Mouse (Mus musculus): ENCODE data around the gene Lysmd2. TPM values are rescaled to one million over a fixed set of nuclear protein-coding genes. Genes with fewer than 3 reads are reported as not detected.

Gene Lysmd2
- total and polyA plus RNA-seq, 3 experiments, result 11.7 to 18.1 (median 16.2) TPM

DNA sequence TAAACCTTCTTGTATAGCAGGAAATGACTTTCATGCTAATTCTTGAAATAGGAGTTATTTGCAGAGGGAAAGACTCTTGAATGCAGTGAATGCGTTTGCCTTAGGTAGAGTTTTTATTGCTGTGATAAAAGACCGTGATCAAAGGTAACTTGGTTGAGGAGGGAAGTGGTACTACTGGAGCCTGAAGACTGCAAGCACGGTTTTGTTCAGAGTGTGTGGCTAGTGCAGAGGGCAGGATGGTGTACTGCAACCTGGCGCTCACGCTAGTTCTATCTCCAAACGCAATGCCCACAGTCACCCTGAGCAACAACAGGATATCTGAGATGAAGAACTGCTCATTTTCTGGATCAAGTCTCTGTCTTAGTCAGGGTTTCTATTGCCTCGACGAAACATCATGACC lies 8.1 kb downstream of the Lysmd2 start:
- no peak for TF ChIP-seq SMC3 (IDR thresholded peaks at IDR 0.05; ENCODE audit: low read depth, low read length)
- TF ChIP-seq NRF1 (IDR thresholded peaks at IDR 0.05; ENCODE audit: low read depth, low read length), result no peak
- no peak for TF ChIP-seq MAX (IDR thresholded peaks at IDR 0.05; ENCODE audit: low read length)
- TF ChIP-seq GABPA (IDR thresholded peaks at IDR 0.05; ENCODE audit: insufficient replicate concordance, low read depth, low read length), result no peak
- no peak for TF ChIP-seq RAD21 (IDR thresholded peaks at IDR 0.05; ENCODE audit: low read depth, low read length)
- TF ChIP-seq MYC (IDR thresholded peaks at IDR 0.05; ENCODE audit: low read depth, low read length), result no peak
- TF ChIP-seq USF2 (conservative IDR thresholded peaks at IDR 0.05; ENCODE audit: low read depth, low read length), result no peak
- TF ChIP-seq CHD2 (IDR thresholded peaks at IDR 0.05; ENCODE audit: low read length), result no peak
- no peak for TF ChIP-seq MXI1 (IDR thresholded peaks at IDR 0.05; ENCODE audit: low read depth, low read length)
- Histone ChIP-seq H3K9ac (ENCODE audit: insufficient read depth, low read depth) (no peak overlapping the region), H3K79me2 (replicated peaks; ENCODE audit: control insufficient read depth, extremely low read depth, insufficient read depth, poor library complexity, severe bottlenecking) (peaks cover 28% of the 10 kb centered on the region), H3K27me3 (replicated peaks) (no peaks in the 10 kb centered on the region), H3K4me2 (ENCODE audit: insufficient read depth, low read depth, poor library complexity, severe bottlenecking) (no peak overlapping the region), H3K4me1 (ENCODE audit: control insufficient read depth in 1 of 2, insufficient read depth in 2 of 2) (peaks cover 17 to 42% of the 10 kb centered on the region in 2 experiments), H3K36me3 (replicated peaks in 1 of 2; ENCODE audit: control insufficient read depth in 1 of 2, insufficient read depth in 1 of 2, low read length in 1 of 2) (peaks cover 7 to 34% of the 10 kb centered on the region in 2 experiments), H3K9me3 (replicated peaks; ENCODE audit: low read length) (no peaks in the 10 kb centered on the region), H3K27ac (ENCODE audit: insufficient read depth, low read depth) (no peak overlapping the region), H3K4me3 (replicated peaks in 1 of 3; ENCODE audit: low read depth in 2 of 3, low read length in 2 of 3, poor library complexity in 1 of 3) (no peak overlapping the region)
- in situ Hi-C loops (cut with MboI; ENCODE audit: low pct_ligation_motif_present, low pct_unique_long_range_greater_than_20kb, low sequenced_read_pairs) (no loop called here), dilution Hi-C loops (cut with MboI; ENCODE audit: extremely low pct_ligation_motif_present, extremely low pct_unique_long_range_greater_than_20kb, low sequenced_read_pairs) (no loop called here)
- no peak for DNase-seq (ENCODE audit: extremely low read depth)

DNA sequence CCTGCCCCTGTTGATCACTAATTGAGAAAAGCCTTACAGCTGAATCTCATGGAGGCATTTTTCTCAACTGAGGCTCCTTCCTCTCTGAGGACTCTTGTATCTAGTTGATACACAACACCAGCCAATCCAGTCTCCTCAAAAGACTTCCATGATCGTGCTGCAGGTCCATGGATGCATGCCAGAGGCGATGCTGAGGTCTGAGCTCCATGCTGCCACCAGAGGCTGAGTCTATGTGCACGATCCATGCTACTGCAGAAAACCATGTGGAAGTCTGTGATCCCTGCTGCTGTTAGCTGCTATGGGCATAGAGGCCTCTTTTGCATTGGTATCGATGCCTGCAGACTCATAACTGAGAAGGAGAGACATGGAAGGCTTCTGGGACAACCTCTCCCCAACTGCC lies 8.7 kb downstream of the Lysmd2 start:
- in situ Hi-C loops (cut with MboI; ENCODE audit: low pct_ligation_motif_present, low pct_unique_long_range_greater_than_20kb, low sequenced_read_pairs) (no loop called here), dilution Hi-C loops (cut with MboI; ENCODE audit: extremely low pct_ligation_motif_present, extremely low pct_unique_long_range_greater_than_20kb, low sequenced_read_pairs) (no loop called here)
- Histone ChIP-seq H3K4me2 (ENCODE audit: insufficient read depth, low read depth, poor library complexity, severe bottlenecking) (no peak overlapping the region), H3K79me2 (replicated peaks; ENCODE audit: control insufficient read depth, extremely low read depth, insufficient read depth, poor library complexity, severe bottlenecking) (peaks cover 23% of the 10 kb centered on the region), H3K27me3 (replicated peaks) (no peaks in the 10 kb centered on the region), H3K4me1 (ENCODE audit: control insufficient read depth in 1 of 2, insufficient read depth in 2 of 2) (peaks cover 13 to 36% of the 10 kb centered on the region in 2 experiments), H3K36me3 (replicated peaks in 1 of 2; ENCODE audit: control insufficient read depth in 1 of 2, insufficient read depth in 1 of 2, low read length in 1 of 2) (peaks cover 7 to 34% of the 10 kb centered on the region in 2 experiments), H3K9me3 (replicated peaks; ENCODE audit: low read length) (no peaks in the 10 kb centered on the region), H3K4me3 (replicated peaks in 1 of 3; ENCODE audit: low read depth in 2 of 3, low read length in 2 of 3, poor library complexity in 1 of 3) (no peak overlapping the region), H3K27ac (ENCODE audit: insufficient read depth, low read depth) (no peak overlapping the region), H3K9ac (ENCODE audit: insufficient read depth, low read depth) (no peak overlapping the region)
- no peak for DNase-seq (ENCODE audit: extremely low read depth)
- TF ChIP-seq POLR2AphosphoS2 (IDR thresholded peaks at IDR 0.05; ENCODE audit: low read depth, low read length) (no peak), JUND (conservative IDR thresholded peaks at IDR 0.05; ENCODE audit: low read depth, low read length) (no peak)

DNA sequence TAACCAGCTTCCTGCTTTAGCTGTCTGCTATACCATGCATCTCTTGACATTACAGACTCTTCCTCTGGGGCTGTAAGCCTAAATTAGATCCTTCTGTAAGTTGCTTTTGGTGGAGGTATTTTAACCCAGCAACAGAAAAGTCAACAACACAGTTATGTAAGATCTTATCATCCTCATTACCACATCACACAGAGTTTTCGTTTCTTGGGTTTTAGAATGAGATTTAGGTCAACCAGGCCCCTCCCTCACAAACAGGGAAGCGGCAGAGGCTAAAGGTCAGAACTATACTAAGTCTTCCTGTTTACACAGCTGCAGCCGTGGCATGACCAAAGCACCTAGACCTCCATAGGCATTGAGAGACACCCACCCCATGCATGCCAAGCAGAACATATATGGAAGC lies 19.9 kb downstream of the Lysmd2 start:
- no peaks in the 10 kb centered on the region for H3K79me2 ChIP-seq (replicated peaks; ENCODE audit: control insufficient read depth, extremely low read depth, insufficient read depth, poor library complexity, severe bottlenecking)
- in situ Hi-C loops (cut with MboI; ENCODE audit: low pct_ligation_motif_present, low pct_unique_long_range_greater_than_20kb, low sequenced_read_pairs) (no loop called here), dilution Hi-C loops (cut with MboI; ENCODE audit: extremely low pct_ligation_motif_present, extremely low pct_unique_long_range_greater_than_20kb, low sequenced_read_pairs) (no loop called here)
- H3K27ac ChIP-seq (ENCODE audit: insufficient read depth, low read depth), result no peak overlapping the region
- H3K4me3 ChIP-seq (replicated peaks in 1 of 3; ENCODE audit: low read depth in 2 of 3, low read length in 2 of 3, poor library complexity in 1 of 3), result no peak overlapping the region
- DNase-seq (ENCODE audit: extremely low read depth), result no peak
- no peak for TF ChIP-seq RCOR1 (conservative IDR thresholded peaks at IDR 0.05; ENCODE audit: low read depth, low read length)
- no peak for TF ChIP-seq E2F4 (IDR thresholded peaks at IDR 0.05; ENCODE audit: insufficient replicate concordance, low read depth, low read length)
- no peak for TF ChIP-seq MEF2A (IDR thresholded peaks at IDR 0.05; ENCODE audit: borderline replicate concordance, low read depth, low read length)
- TF ChIP-seq GABPA (IDR thresholded peaks at IDR 0.05; ENCODE audit: insufficient replicate concordance, low read depth, low read length), result no peak
- TF ChIP-seq ETS1 (conservative IDR thresholded peaks at IDR 0.05; ENCODE audit: low read depth, low read length), result no peak
- no peak for TF ChIP-seq MAZ (IDR thresholded peaks at IDR 0.05; ENCODE audit: low read depth, low read length)
- TF ChIP-seq SIN3A (IDR thresholded peaks at IDR 0.05; ENCODE audit: low read length), result no peak
- TF ChIP-seq ZKSCAN1 (IDR thresholded peaks at IDR 0.05; ENCODE audit: borderline replicate concordance, low read depth, low read length), result no peak
- no peak for TF ChIP-seq MAX (IDR thresholded peaks at IDR 0.05; ENCODE audit: low read length)
- H3K9ac ChIP-seq (ENCODE audit: insufficient read depth, low read depth), result no peak overlapping the region
- H3K4me1 ChIP-seq (ENCODE audit: control insufficient read depth in 1 of 2, insufficient read depth in 2 of 2), result no peaks in the 10 kb centered on the region; a peak in 1 of 4 replicates
- H3K9me3 ChIP-seq (replicated peaks; ENCODE audit: low read length), result no peaks in the 10 kb centered on the region
- H3K36me3 ChIP-seq (replicated peaks in 1 of 2; ENCODE audit: control insufficient read depth in 1 of 2, insufficient read depth in 1 of 2, low read length in 1 of 2), result no peaks in the 10 kb centered on the region
- no peaks in the 10 kb centered on the region for H3K27me3 ChIP-seq (replicated peaks)
- no peak overlapping the region for H3K4me2 ChIP-seq (ENCODE audit: insufficient read depth, low read depth, poor library complexity, severe bottlenecking)

Data from CH12.LX (cell line).